Mouse (Mus musculus) forebrain, embryonic 11.5 days (tissue): Measurements from ENCODE around the gene 3110082J24Rik. TPM values are rescaled to one million over a fixed set of nuclear protein-coding genes. Genes with fewer than 3 reads are reported as not detected.
A peak's percentile ranks its signal among the peaks of the same experiment; 100 is the strongest.

Experiments
- ATAC-seq: fragments of 200-750 bp; cut with Nextera tagmentation; replicated peaks from 2 replicates; pipeline ENCODE4 v1.8.0; 2017; ENCODE audit warnings: moderate TSS enrichment; ENCODE audit not compliant: low FRiP score
- DNase-seq: peaks from one replicate; pipeline ENCODE4 v3.0.0-alpha.2; 2017; ENCODE audit warnings: low spot score
- H3K27ac ChIP-seq: fragments of 300-500 bp; sonication (generic); 2 replicates; pipeline ENCODE4 v1.5.1; 2014; ENCODE audit warnings: low read depth, low read length
- H3K27me3 ChIP-seq: fragments of 300-500 bp; sonication (generic); 2 replicates; pipeline ENCODE4 v1.6.1; 2014; ENCODE audit warnings: mild to moderate bottlenecking, low read length, mixed read lengths; ENCODE audit not compliant: control insufficient read depth, insufficient read depth
- H3K36me3 ChIP-seq: fragments of 300-500 bp; sonication (generic); 2 replicates; pipeline ENCODE4 v1.6.1; 2014; ENCODE audit warnings: mild to moderate bottlenecking, low read length, moderate library complexity, mixed read lengths; ENCODE audit not compliant: control insufficient read depth, insufficient read depth
- H3K4me1 ChIP-seq: fragments of 300-500 bp; sonication (generic); replicated peaks from 2 replicates; pipeline ENCODE4 v1.6.1; 2014; ENCODE audit warnings: low read length, mixed read lengths; ENCODE audit not compliant: control insufficient read depth, insufficient read depth
- H3K4me2 ChIP-seq: fragments of 300-500 bp; sonication (generic); 2 replicates; pipeline ENCODE4 v1.6.1; 2014; ENCODE audit warnings: low read depth, mild to moderate bottlenecking, low read length, moderate library complexity, mixed read lengths; ENCODE audit not compliant: severe bottlenecking
- H3K4me3 ChIP-seq: fragments of 300-500 bp; sonication (generic); 2 replicates; pipeline ENCODE4 v1.5.1; 2014; ENCODE audit warnings: low read depth, low read length
- H3K9ac ChIP-seq: fragments of 300-500 bp; sonication (generic); 2 replicates; pipeline ENCODE4 v1.6.1; 2014; ENCODE audit warnings: low read length
- H3K9me3 ChIP-seq: fragments of 300-500 bp; sonication (generic); 2 replicates; pipeline ENCODE4 v1.6.1; 2016; ENCODE audit warnings: low read length, mixed read lengths; ENCODE audit not compliant: control insufficient read depth
- WGBS: fragments of 180-500 bp; shearing (Covaris S2); extraction: QIAGEN DNeasy Blood & Tissue Kit; methylation state at CpG from one replicate; pipeline ENCODE4 v1.1.7; 2014; 5-methylcytosine and 5-hydroxymethylcytosine counted together
- polyA plus RNA-seq: library from polyadenylated mRNA; unstranded; fragments of >200 nt; fragmentation: Nextera tagmentation; extraction: Ambion mirVana; gene quantifications from 2 replicates; pipeline ENCODE4 v1.2.1, GENCODE M21; 2014

Gene 3110082J24Rik
- polyA plus RNA-seq: 3.6 and 4.7 TPM in 2 replicates

GRCm38 (mm10) chr5:30105668-30106300 is at the start of gene 3110082J24Rik:
Gene 3110082J24Rik, minus strand, starts transcription at chr5:30106086.
- DNase-seq (peak; percentile 86), ATAC-seq (peak; percentile 50)
- H3K9ac ChIP-seq: peak within 1 kb of the TSS; percentile 85
- peak within 1 kb of the TSS; percentile 99 for H3K4me2 ChIP-seq
- H3K27me3 ChIP-seq: no peaks in the 10 kb centered on the region; the same call in 1 of the 2 replicates
- H3K4me1 ChIP-seq: peaks cover 30% of the 10 kb centered on the region
- under 1% methylated on average over 29 of the region's 29 CpGs for WGBS
- H3K9me3 ChIP-seq: no peaks in the 10 kb centered on the region
- peak within 1 kb of the TSS; percentile 62 for H3K4me3 ChIP-seq
- no peaks in the 10 kb centered on the region for H3K36me3 ChIP-seq
- peak within 1 kb of the TSS; percentile 60 for H3K27ac ChIP-seq

DNA sequence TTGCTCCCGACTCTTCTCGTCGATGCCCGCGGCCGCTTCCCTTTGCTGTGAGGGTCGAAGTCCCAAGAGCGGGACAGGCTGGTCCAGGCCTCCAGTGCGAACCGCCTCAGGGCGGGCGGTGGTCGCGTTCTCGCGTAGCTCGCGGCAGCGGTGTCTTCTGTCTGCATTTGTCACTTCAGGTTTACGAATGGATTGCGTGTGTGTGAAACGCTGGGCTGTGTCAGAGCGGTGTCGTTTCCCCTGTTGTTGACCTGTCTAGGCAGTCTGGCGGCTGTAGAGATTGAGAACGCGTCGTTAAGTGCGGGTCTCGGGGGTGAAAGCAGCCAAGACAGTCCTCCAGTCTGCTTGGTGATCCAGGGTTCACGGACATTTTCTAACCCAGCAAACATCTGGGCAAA is 49.5 kb upstream of the 3110082J24Rik start:
- no peaks in the 10 kb centered on the region for H3K27me3 ChIP-seq
- no peak overlapping the region; the same call in 1 of the 2 replicates for H3K27ac ChIP-seq
- H3K4me1 ChIP-seq: peaks cover 5% of the 10 kb centered on the region; the same call in 1 of the 2 replicates
- DNase-seq (no peak), ATAC-seq (peak; percentile 71)
- WGBS: under 1% methylated on average over 31 of the region's 31 CpGs
- H3K36me3 ChIP-seq: no peaks in the 10 kb centered on the region
- no peaks in the 10 kb centered on the region for H3K9me3 ChIP-seq
- H3K9ac ChIP-seq: peak overlapping the region; percentile 82
- H3K4me3 ChIP-seq: peak overlapping the region; percentile 88
- H3K4me2 ChIP-seq: peak overlapping the region; percentile 59

- Histone ChIP-seq H3K4me2 (peak within 1 kb of the TSS; percentile 59), H3K9me3 (no peaks in the 10 kb centered on the region), H3K4me3 (peak within 1 kb of the TSS; percentile 88), H3K9ac (peak within 1 kb of the TSS; percentile 82), H3K36me3 (no peaks in the 10 kb centered on the region), H3K27me3 (no peaks in the 10 kb centered on the region), H3K4me1 (peaks cover 5% of the 10 kb centered on the region; the same call in 1 of the 2 replicates), H3K27ac (peak within 1 kb of the TSS; percentile 68)
- under 1% methylated on average over 53 of the region's 53 CpGs for WGBS
- DNase-seq: peak; percentile 95
- ATAC-seq: peak; percentile 86
Measured at GRCm38 (mm10) chr5:30154474-30155394, 48.8 kb upstream of the 3110082J24Rik start, which contains the start of the genes Hadha and Hadhb. Gene Hadha, minus strand, starts transcription at chr5:30155162. Gene Hadhb, plus strand, starts transcription at chr5:30155248.

DNA sequence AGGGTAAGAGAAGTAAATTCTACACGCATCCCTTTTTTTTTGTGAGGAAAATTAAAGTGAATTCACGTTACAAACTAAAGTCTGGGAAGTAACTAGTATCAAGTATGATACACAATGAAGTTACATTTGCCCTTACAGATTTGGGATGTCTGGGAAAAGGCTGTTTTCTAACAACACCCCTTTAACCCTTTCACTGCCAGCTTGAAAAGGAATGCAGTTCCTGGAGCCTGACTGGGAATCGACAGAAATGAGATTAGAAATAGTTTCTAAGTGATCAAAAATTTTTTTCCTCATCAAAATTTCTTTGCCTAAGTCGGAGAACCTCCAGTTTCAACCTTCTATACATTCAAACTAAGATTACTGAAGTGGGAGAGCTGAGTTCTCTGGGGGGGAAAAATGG is 48.1 kb upstream of the 3110082J24Rik start:
- WGBS: 22% methylated on average over 4 of the region's 4 CpGs
- no peak for DNase-seq

GRCm38 (mm10) chr5:30153222-30153621 is 47.3 kb upstream of the 3110082J24Rik start:
- DNase-seq (no peak), ATAC-seq (no peak)
- 90% methylated on average over 2 of the region's 2 CpGs for WGBS
- Histone ChIP-seq H3K9ac (no peak overlapping the region), H3K9me3 (no peaks in the 10 kb centered on the region), H3K4me1 (peaks cover 5% of the 10 kb centered on the region; the same call in 1 of the 2 replicates), H3K4me2 (no peak overlapping the region), H3K27ac (no peak overlapping the region), H3K4me3 (no peak overlapping the region), H3K27me3 (no peaks in the 10 kb centered on the region), H3K36me3 (no peaks in the 10 kb centered on the region)

More for the DNA sequence above, 48.1 kb upstream of the 3110082J24Rik start:
- Histone ChIP-seq H3K4me3 (peak overlapping the region; percentile 88), H3K9me3 (no peaks in the 10 kb centered on the region), H3K9ac (peak overlapping the region; percentile 82), H3K4me1 (peaks cover 5% of the 10 kb centered on the region; the same call in 1 of the 2 replicates), H3K4me2 (peak overlapping the region; percentile 59), H3K27me3 (no peaks in the 10 kb centered on the region), H3K36me3 (no peaks in the 10 kb centered on the region), H3K27ac (no peak overlapping the region)
- ATAC-seq: no peak

GRCm38 (mm10) chr5:30152413-30152812 is 46.5 kb upstream of the 3110082J24Rik start:
- H3K36me3 ChIP-seq: no peaks in the 10 kb centered on the region
- H3K9ac ChIP-seq: no peak overlapping the region
- WGBS: 92% methylated on average over 1 of the region's 1 CpGs
- no peaks in the 10 kb centered on the region for H3K27me3 ChIP-seq
- no peak overlapping the region for H3K4me2 ChIP-seq
- H3K4me3 ChIP-seq: no peak overlapping the region
- no peaks in the 10 kb centered on the region for H3K9me3 ChIP-seq
- no peak for DNase-seq
- no peak overlapping the region for H3K27ac ChIP-seq
- peaks cover 5% of the 10 kb centered on the region; the same call in 1 of the 2 replicates for H3K4me1 ChIP-seq
- ATAC-seq: no peak

DNA sequence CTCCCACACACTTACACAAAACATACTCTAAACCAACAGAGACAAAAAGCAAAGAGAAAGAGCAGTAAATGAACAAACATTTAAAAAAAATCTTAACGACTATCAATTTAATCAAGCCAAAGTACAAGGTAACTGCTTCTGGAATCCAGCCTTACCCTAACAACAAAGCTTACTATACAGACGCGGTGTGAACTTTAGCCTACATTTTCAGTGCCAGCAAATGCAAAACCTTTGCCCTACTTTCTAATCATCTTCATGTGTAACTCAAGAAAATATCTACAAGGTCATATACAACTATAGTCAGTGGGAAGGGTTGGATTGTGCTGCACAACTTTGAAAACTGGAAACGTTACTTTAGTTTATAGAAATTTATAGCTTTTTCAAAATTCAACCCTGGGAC is 46.1 kb upstream of the 3110082J24Rik start:
- H3K9ac ChIP-seq: no peak overlapping the region
- H3K9me3 ChIP-seq: no peaks in the 10 kb centered on the region
- DNase-seq (no peak), ATAC-seq (no peak)
- no peak overlapping the region for H3K27ac ChIP-seq
- H3K27me3 ChIP-seq: no peaks in the 10 kb centered on the region
- 45% methylated on average over 4 of the region's 4 CpGs for WGBS
- no peak overlapping the region for H3K4me3 ChIP-seq
- H3K4me1 ChIP-seq: peaks cover 5% of the 10 kb centered on the region; the same call in 1 of the 2 replicates
- H3K4me2 ChIP-seq: no peak overlapping the region
- H3K36me3 ChIP-seq: no peaks in the 10 kb centered on the region

GRCm38 (mm10) chr5:30148133-30148920 is 42.4 kb upstream of the 3110082J24Rik start:
- H3K4me2 ChIP-seq: no peak overlapping the region
- 86% methylated on average over 5 of the region's 5 CpGs for WGBS
- H3K9ac ChIP-seq: no peak overlapping the region
- no peak overlapping the region for H3K4me3 ChIP-seq
- ATAC-seq (no peak), DNase-seq (no peak)
- no peaks in the 10 kb centered on the region for H3K9me3 ChIP-seq
- H3K27ac ChIP-seq: no peak overlapping the region
- no peaks in the 10 kb centered on the region for H3K27me3 ChIP-seq
- peaks cover 4% of the 10 kb centered on the region; the same call in 1 of the 2 replicates for H3K36me3 ChIP-seq
- H3K4me1 ChIP-seq: no peaks in the 10 kb centered on the region; the same call in 1 of the 2 replicates
